Mouse (Mus musculus) neural tube, embryonic 11.5 days (tissue): ENCODE data around the gene Gm20518. TPM values are rescaled to one million over a fixed set of nuclear protein-coding genes. Genes with fewer than 3 reads are reported as not detected.

Experiments
- ATAC-seq: fragments of 200-750 bp; cut with Nextera tagmentation; 2 replicates; pipeline ENCODE4 v1.8.0; 2017; ENCODE audit warnings: moderate number of reproducible peaks, mild to moderate bottlenecking, moderate TSS enrichment, moderate library complexity; ENCODE audit not compliant: insufficient read depth, low FRiP score, low TSS enrichment
- DNase-seq: peaks from one replicate; pipeline ENCODE4 v3.0.0-alpha.2; 2015; ENCODE audit warnings: low spot score
- H3K27ac ChIP-seq: fragments of 300-500 bp; sonication (generic); 2 replicates; pipeline ENCODE4 v1.5.1; 2014; ENCODE audit warnings: low read depth, mild to moderate bottlenecking, low read length
- H3K27me3 ChIP-seq: fragments of 300-500 bp; sonication (generic); 2 replicates; pipeline ENCODE4 v1.6.1; 2014; ENCODE audit warnings: mild to moderate bottlenecking, low read length, mixed read lengths; ENCODE audit not compliant: control insufficient read depth, insufficient read depth
- H3K36me3 ChIP-seq: fragments of 300-500 bp; sonication (generic); 2 replicates; pipeline ENCODE4 v1.6.1; 2014; ENCODE audit warnings: mild to moderate bottlenecking, low read length, moderate library complexity, mixed read lengths; ENCODE audit not compliant: control insufficient read depth, insufficient read depth
- H3K4me1 ChIP-seq: fragments of 300-500 bp; sonication (generic); 2 replicates; pipeline ENCODE4 v1.6.1; 2014; ENCODE audit warnings: low read length, mixed read lengths; ENCODE audit not compliant: control insufficient read depth, insufficient read depth
- H3K4me2 ChIP-seq: fragments of 300-500 bp; sonication (generic); 2 replicates; pipeline ENCODE4 v1.6.1; 2014; ENCODE audit warnings: low read depth, mild to moderate bottlenecking, moderate library complexity
- H3K4me3 ChIP-seq: fragments of 300-500 bp; sonication (generic); 2 replicates; pipeline ENCODE4 v1.5.1; 2014; ENCODE audit warnings: low read depth, low read length
- H3K9ac ChIP-seq: fragments of 300-500 bp; sonication (generic); 2 replicates; pipeline ENCODE4 v1.6.1; 2014; ENCODE audit warnings: mild to moderate bottlenecking, low read length
- H3K9me3 ChIP-seq: fragments of 300-500 bp; sonication (generic); 2 replicates; pipeline ENCODE4 v1.6.1; 2016; ENCODE audit warnings: low read length; ENCODE audit not compliant: control insufficient read depth
- WGBS: fragments of 180-500 bp; shearing (Covaris S2); extraction: QIAGEN DNeasy Blood & Tissue Kit; methylation state at CpG from one replicate; pipeline ENCODE4 v1.1.7; 2014; 5-methylcytosine and 5-hydroxymethylcytosine counted together
- polyA plus RNA-seq: library from polyadenylated mRNA; unstranded; fragments of >200 nt; fragmentation: Nextera tagmentation; extraction: Ambion mirVana; gene quantifications from 2 replicates; pipeline ENCODE4 v1.2.1, GENCODE M21; 2014

Gm20518 gene
- polyA plus RNA-seq, 1 experiment from 2014 or later, result 0.36 TPM

- H3K4me2 ChIP-seq, result peak within 1 kb of the TSS; percentile 65
- H3K9me3 ChIP-seq, result no peaks in the 10 kb centered on the region
- WGBS, result under 1% methylated on average over 46 of the region's 81 CpGs
- peak; percentile 21; the same call in 1 of the 2 replicates for ATAC-seq
- peak within 1 kb of the TSS; percentile 73 for H3K9ac ChIP-seq
- peak within 1 kb of the TSS; percentile 55 for H3K4me3 ChIP-seq
- peaks cover 8% of the 10 kb centered on the region; the same call in 1 of the 2 replicates for H3K4me1 ChIP-seq
- peaks cover 66% of the 10 kb centered on the region for H3K27me3 ChIP-seq
- peak within 1 kb of the TSS; percentile 24 for H3K27ac ChIP-seq
- H3K36me3 ChIP-seq, result no peaks in the 10 kb centered on the region; the same call in 1 of the 2 replicates
- DNase-seq, result peak; percentile 71
Observed at GRCm38 (mm10) chr16:17796971-17797811, 94.3 kb downstream of the Gm20518 start, which contains the start of gene Scarf2. Gene Scarf2 (plus strand): TSS chr16:17797282.

GRCm38 (mm10) chr16:17796519-17796918 lies 95.0 kb downstream of the Gm20518 start:
- Histone ChIP-seq H3K27me3 (peaks cover 59% of the 10 kb centered on the region), H3K4me2 (peak overlapping the region; percentile 65), H3K4me3 (peak overlapping the region; percentile 55), H3K36me3 (no peaks in the 10 kb centered on the region; the same call in 1 of the 2 replicates), H3K9ac (peak overlapping the region; percentile 73), H3K4me1 (peaks cover 8% of the 10 kb centered on the region; the same call in 1 of the 2 replicates), H3K9me3 (no peaks in the 10 kb centered on the region), H3K27ac (no peak overlapping the region)
- DNase-seq, result no peak
- no peak for ATAC-seq

DNA sequence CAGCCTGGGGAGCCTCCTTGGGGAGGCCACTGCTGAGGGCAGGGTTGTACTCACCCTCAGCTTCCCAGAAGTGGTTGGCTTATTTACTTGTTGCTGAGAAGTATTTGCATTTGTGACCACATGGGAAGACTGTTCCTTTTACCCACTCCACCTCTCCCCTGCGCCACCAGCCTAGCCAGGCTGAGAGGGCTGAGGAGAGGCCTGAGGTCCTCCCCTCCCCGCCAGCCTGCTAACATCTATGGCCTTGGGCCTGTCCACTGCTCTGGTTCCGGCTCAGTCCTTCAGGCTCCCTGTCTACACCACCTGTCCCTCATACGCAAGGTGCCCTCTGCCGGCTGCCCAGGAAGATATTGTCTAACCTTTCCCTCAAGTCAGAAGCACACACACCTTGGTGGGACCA lies 95.8 kb downstream of the Gm20518 start:
- ATAC-seq (no peak), DNase-seq (no peak)
- H3K27me3 ChIP-seq, result peaks cover 50% of the 10 kb centered on the region
- no peak overlapping the region for H3K4me3 ChIP-seq
- H3K36me3 ChIP-seq, result no peaks in the 10 kb centered on the region; the same call in 1 of the 2 replicates
- H3K9me3 ChIP-seq, result no peaks in the 10 kb centered on the region
- H3K4me1 ChIP-seq, result peaks cover 8% of the 10 kb centered on the region; the same call in 1 of the 2 replicates
- WGBS, result 62% methylated on average over 5 of the region's 5 CpGs
- no peak overlapping the region for H3K4me2 ChIP-seq
- no peak overlapping the region for H3K27ac ChIP-seq
- H3K9ac ChIP-seq, result no peak overlapping the region

GRCm38 (mm10) chr16:17794047-17794446 lies 97.4 kb downstream of the Gm20518 start:
- DNase-seq (no peak), ATAC-seq (no peak)
- Histone ChIP-seq H3K9me3 (no peaks in the 10 kb centered on the region), H3K9ac (no peak overlapping the region), H3K36me3 (peaks cover 5% of the 10 kb centered on the region), H3K4me3 (no peak overlapping the region), H3K27me3 (peaks cover 36% of the 10 kb centered on the region), H3K4me2 (no peak overlapping the region), H3K27ac (no peak overlapping the region), H3K4me1 (peaks cover 8% of the 10 kb centered on the region; the same call in 1 of the 2 replicates)
- WGBS, result 88% methylated on average over 4 of the region's 4 CpGs

GRCm38 (mm10) chr16:17792728-17793127 lies 98.7 kb downstream of the Gm20518 start:
- DNase-seq, result no peak
- Histone ChIP-seq H3K27ac (no peak overlapping the region), H3K27me3 (peaks cover 23% of the 10 kb centered on the region), H3K9me3 (no peaks in the 10 kb centered on the region), H3K9ac (no peak overlapping the region), H3K36me3 (peaks cover 7% of the 10 kb centered on the region), H3K4me1 (no peaks in the 10 kb centered on the region), H3K4me2 (no peak overlapping the region), H3K4me3 (no peak overlapping the region)
- WGBS, result 68% methylated on average over 3 of the region's 3 CpGs
- no peak for ATAC-seq

GRCm38 (mm10) chr16:17785337-17785736 lies 106.1 kb downstream of the Gm20518 start:
- Histone ChIP-seq H3K27me3 (no peaks in the 10 kb centered on the region), H3K36me3 (peaks cover 11% of the 10 kb centered on the region)
- WGBS, result 61% methylated on average over 3 of the region's 3 CpGs

More at GRCm38 (mm10) chr16:17785337-17785736, 106.1 kb downstream of the Gm20518 start:
- DNase-seq (no peak), ATAC-seq (no peak)
- no peaks in the 10 kb centered on the region for H3K9me3 ChIP-seq
- no peak overlapping the region for H3K9ac ChIP-seq
- H3K4me3 ChIP-seq, result no peak overlapping the region
- no peak overlapping the region for H3K27ac ChIP-seq
- H3K4me2 ChIP-seq, result no peak overlapping the region
- no peaks in the 10 kb centered on the region for H3K4me1 ChIP-seq

Other genes with a start within 250 kb of the Gm20518 start
- 3.5 and 4.7 TPM in 2 replicates for gene Ccdc74a, start 245.2 kb downstream of the Gm20518 start, polyA plus RNA-seq
- 40.2 and 40.4 TPM in 2 replicates for gene Med15, start 158.8 kb downstream of the Gm20518 start, polyA plus RNA-seq
- 62.1 and 62.4 TPM in 2 replicates for gene Klhl22, start 132.1 kb downstream of the Gm20518 start, polyA plus RNA-seq
- gene Scarf2, start 94.4 kb downstream of the Gm20518 start, polyA plus RNA-seq, result 9.5 and 13.1 TPM in 2 replicates
- gene B830017H08Rik, start 58.5 kb downstream of the Gm20518 start, polyA plus RNA-seq, result 0.19 and 0.36 TPM in 2 replicates
- 3.2 and 3.4 TPM in 2 replicates for gene Car15, start 53.3 kb downstream of the Gm20518 start, polyA plus RNA-seq
- gene Tssk1, start 2.6 kb upstream of the Gm20518 start, polyA plus RNA-seq, result 0.05 and 0.08 TPM in 2 replicates
- 95.0 and 110 TPM in 2 replicates for gene Dgcr2, start 6.9 kb upstream of the Gm20518 start, polyA plus RNA-seq
- gene Tssk2, start 7.0 kb upstream of the Gm20518 start, polyA plus RNA-seq, result 0.28 TPM in 1 of 2 replicates, not detected in the other
- gene Ess2, start 19.7 kb upstream of the Gm20518 start, polyA plus RNA-seq, result 42.0 and 45.1 TPM in 2 replicates
- gene Gsc2, start 23.4 kb upstream of the Gm20518 start, polyA plus RNA-seq, result not detected in 2 replicates
- 127 and 131 TPM in 2 replicates for gene Slc25a1, start 36.5 kb upstream of the Gm20518 start, polyA plus RNA-seq
- not detected in 2 replicates for gene Vpreb2, start 88.8 kb upstream of the Gm20518 start, polyA plus RNA-seq
- gene Dgcr6, start 161.2 kb upstream of the Gm20518 start, polyA plus RNA-seq, result 142 and 147 TPM in 2 replicates
- 8.6 and 10.3 TPM in 2 replicates for gene Prodh, start 198.5 kb upstream of the Gm20518 start, polyA plus RNA-seq
- gene Rtn4r, start 236.0 kb upstream of the Gm20518 start, polyA plus RNA-seq, result 9.6 and 10.7 TPM in 2 replicates